Mouse (Mus musculus): ENCODE results near the gene Tor3a. TPM values are rescaled to one million over a fixed set of nuclear protein-coding genes. Genes with fewer than 3 reads are reported as not detected.

Tor3a gene
- polyA plus RNA-seq, 1 experiment from 2014 or later = 17.1 TPM

DNA sequence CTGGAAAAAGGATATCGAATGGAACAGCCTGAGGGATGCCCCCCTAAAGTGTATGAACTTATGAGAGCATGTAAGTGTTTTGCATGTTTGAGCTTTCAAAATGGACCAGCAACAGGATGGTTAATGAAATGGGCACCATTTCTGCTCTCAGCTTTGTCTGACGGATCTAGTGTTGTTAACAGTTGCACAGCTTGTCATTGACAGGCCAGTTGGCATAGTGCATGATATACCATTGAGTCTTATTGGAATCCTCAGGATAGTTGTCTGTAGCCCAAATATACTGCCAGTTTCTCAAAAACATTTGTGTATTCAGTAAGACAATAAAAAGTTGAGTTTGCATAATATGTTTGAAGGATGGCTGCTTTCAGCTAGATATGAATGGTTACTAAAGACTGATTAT lies 39.0 kb downstream of the Tor3a start:
- Histone ChIP-seq H3K36me3 (ENCODE audit: control insufficient read depth, insufficient read depth, low read length) (peaks cover 5% of the 10 kb centered on the region), H3K4me3 (ENCODE audit: low read depth, low read length) (no peak overlapping the region), H3K9me3 (ENCODE audit: control insufficient read depth, low read length) (no peaks in the 10 kb centered on the region), H3K27ac (replicated peaks) (no peak overlapping the region), H3K4me1 (replicated peaks; ENCODE audit: control insufficient read depth, insufficient read depth) (no peaks in the 10 kb centered on the region), H3K4me2 (replicated peaks; ENCODE audit: low read depth) (no peak overlapping the region), H3K27me3 (ENCODE audit: control insufficient read depth, insufficient read depth, low read length) (no peaks in the 10 kb centered on the region), H3K9ac (ENCODE audit: low read length) (no peak overlapping the region)
- ATAC-seq (ENCODE audit: low FRiP score, low TSS enrichment) = no peak
- TF ChIP-seq CTCF (IDR thresholded peaks at IDR 0.05; ENCODE audit: low read depth) (no peak), EP300 (optimal IDR thresholded peaks at IDR 0.05) (no peak)
- WGBS = 85% methylated on average over 2 of the region's 2 CpGs
- DNase-seq (ENCODE audit: low spot score) = no peak

DNA sequence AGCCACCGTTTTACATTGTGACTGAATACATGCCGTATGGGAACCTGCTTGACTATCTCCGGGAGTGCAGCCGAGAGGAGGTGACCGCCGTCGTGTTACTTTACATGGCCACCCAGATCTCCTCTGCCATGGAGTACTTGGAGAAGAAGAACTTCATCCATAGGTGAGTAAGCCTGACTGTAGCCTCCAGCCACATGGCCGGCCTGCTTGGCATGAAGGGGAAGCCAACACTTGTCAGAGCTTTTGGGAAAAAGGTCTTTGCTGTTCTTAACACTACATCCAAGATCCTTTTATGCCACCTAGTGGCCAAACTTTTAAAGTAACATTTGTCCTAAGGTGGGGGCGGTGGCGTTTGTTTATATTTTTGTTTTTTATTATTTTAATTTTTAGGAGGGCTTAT lies 41.1 kb downstream of the Tor3a start:
- ATAC-seq (ENCODE audit: low FRiP score, low TSS enrichment) = no peak
- 76% methylated on average over 10 of the region's 10 CpGs for WGBS
- H3K4me1 ChIP-seq (replicated peaks; ENCODE audit: control insufficient read depth, insufficient read depth) = no peaks in the 10 kb centered on the region
- TF ChIP-seq CTCF (IDR thresholded peaks at IDR 0.05; ENCODE audit: low read depth) (peak; percentile 76), EP300 (optimal IDR thresholded peaks at IDR 0.05) (no peak)
- H3K27ac ChIP-seq (replicated peaks) = no peak overlapping the region
- H3K4me3 ChIP-seq (ENCODE audit: low read depth, low read length) = no peak overlapping the region
- H3K9me3 ChIP-seq (ENCODE audit: control insufficient read depth, low read length) = no peaks in the 10 kb centered on the region
- H3K36me3 ChIP-seq (ENCODE audit: control insufficient read depth, insufficient read depth, low read length) = peaks cover 12% of the 10 kb centered on the region
- H3K9ac ChIP-seq (ENCODE audit: low read length) = no peak overlapping the region
- no peak overlapping the region for H3K4me2 ChIP-seq (replicated peaks; ENCODE audit: low read depth)
- DNase-seq (ENCODE audit: low spot score) = no peak
- no peaks in the 10 kb centered on the region for H3K27me3 ChIP-seq (ENCODE audit: control insufficient read depth, insufficient read depth, low read length)

DNA sequence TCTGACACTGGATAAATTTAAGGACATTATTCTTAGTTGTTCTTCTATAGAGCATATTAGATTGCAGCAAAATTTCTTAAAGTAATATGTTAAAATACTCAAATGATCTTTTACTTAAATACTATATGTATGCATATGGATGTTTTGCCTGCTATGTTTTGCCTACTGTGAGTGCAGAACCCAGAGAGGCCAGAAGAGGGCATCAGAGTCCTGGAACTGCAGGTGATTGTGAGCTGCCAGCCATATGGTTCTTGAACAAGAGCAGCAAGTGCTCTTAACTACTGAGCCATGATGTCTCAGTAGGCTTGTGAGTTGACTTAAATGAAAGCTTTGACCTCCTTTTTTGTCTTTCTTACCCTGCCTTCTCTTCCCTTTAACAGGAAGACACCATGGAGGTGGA lies 43.2 kb downstream of the Tor3a start:
- Histone ChIP-seq H3K27me3 (ENCODE audit: control insufficient read depth, insufficient read depth, low read length) (no peaks in the 10 kb centered on the region), H3K4me3 (ENCODE audit: low read depth, low read length) (no peak overlapping the region), H3K4me2 (replicated peaks; ENCODE audit: low read depth) (no peak overlapping the region), H3K9ac (ENCODE audit: low read length) (no peak overlapping the region), H3K4me1 (replicated peaks; ENCODE audit: control insufficient read depth, insufficient read depth) (no peaks in the 10 kb centered on the region), H3K27ac (replicated peaks) (no peak overlapping the region), H3K9me3 (ENCODE audit: control insufficient read depth, low read length) (no peaks in the 10 kb centered on the region), H3K36me3 (ENCODE audit: control insufficient read depth, insufficient read depth, low read length) (peaks cover 12% of the 10 kb centered on the region; the same call in 1 of the 2 replicates)
- DNase-seq (ENCODE audit: low spot score) = peak; percentile 31
- ATAC-seq (ENCODE audit: low FRiP score, low TSS enrichment) = no peak
- peak; percentile 62 for TF ChIP-seq CTCF (IDR thresholded peaks at IDR 0.05; ENCODE audit: low read depth)
- no peak for TF ChIP-seq EP300 (optimal IDR thresholded peaks at IDR 0.05)

DNA sequence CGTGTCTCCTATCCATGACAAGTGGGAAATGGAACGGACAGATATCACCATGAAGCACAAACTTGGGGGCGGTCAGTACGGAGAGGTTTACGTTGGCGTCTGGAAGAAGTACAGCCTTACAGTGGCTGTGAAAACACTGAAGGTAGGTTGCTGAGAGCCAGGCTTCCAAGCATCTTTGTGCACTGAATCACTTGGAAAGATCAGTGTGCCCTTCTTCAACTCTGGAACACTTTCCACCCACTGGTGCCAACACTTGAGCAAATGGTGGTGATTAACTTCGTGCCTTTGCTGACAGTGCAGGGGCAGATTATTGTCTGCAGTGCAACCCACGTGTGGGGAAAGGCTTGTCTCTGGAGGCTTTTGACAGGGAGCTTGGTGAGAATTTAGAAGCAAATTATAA lies 44.2 kb downstream of the Tor3a start:
- H3K27me3 ChIP-seq (ENCODE audit: control insufficient read depth, insufficient read depth, low read length) = no peaks in the 10 kb centered on the region
- H3K4me1 ChIP-seq (replicated peaks; ENCODE audit: control insufficient read depth, insufficient read depth) = no peaks in the 10 kb centered on the region
- no peak overlapping the region for H3K27ac ChIP-seq (replicated peaks)
- H3K4me3 ChIP-seq (ENCODE audit: low read depth, low read length) = no peak overlapping the region
- TF ChIP-seq CTCF (IDR thresholded peaks at IDR 0.05; ENCODE audit: low read depth) (no peak), EP300 (optimal IDR thresholded peaks at IDR 0.05) (no peak)
- no peaks in the 10 kb centered on the region for H3K9me3 ChIP-seq (ENCODE audit: control insufficient read depth, low read length)
- no peak for ATAC-seq (ENCODE audit: low FRiP score, low TSS enrichment)
- peaks cover 16% of the 10 kb centered on the region; the same call in 1 of the 2 replicates for H3K36me3 ChIP-seq (ENCODE audit: control insufficient read depth, insufficient read depth, low read length)
- no peak overlapping the region for H3K4me2 ChIP-seq (replicated peaks; ENCODE audit: low read depth)
- no peak for DNase-seq (ENCODE audit: low spot score)
- 91% methylated on average over 8 of the region's 8 CpGs for WGBS
- no peak overlapping the region for H3K9ac ChIP-seq (ENCODE audit: low read length)

DNA sequence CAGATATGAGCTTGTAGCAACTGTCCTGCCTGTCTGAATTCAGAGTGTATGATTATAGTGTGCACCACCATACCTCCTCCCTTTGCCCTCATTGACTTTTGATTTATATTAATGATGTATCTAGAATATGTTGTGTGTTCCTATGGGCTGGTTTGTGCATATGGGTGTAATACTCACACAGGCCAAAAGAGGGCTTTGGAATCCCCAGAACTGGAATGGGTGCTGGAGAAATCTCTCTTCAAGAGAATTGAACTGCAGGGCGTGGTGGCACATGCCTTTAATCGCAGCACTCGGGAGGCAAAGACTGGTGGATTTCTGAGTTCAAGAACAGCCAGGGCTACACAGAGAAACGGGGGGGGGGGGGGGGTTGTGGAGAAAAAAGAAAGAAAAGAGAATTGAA lies 47.4 kb downstream of the Tor3a start:
- 77% methylated on average over 4 of the region's 4 CpGs for WGBS
- no peak for DNase-seq (ENCODE audit: low spot score)
- H3K4me3 ChIP-seq (ENCODE audit: low read depth, low read length) = no peak overlapping the region

DNA sequence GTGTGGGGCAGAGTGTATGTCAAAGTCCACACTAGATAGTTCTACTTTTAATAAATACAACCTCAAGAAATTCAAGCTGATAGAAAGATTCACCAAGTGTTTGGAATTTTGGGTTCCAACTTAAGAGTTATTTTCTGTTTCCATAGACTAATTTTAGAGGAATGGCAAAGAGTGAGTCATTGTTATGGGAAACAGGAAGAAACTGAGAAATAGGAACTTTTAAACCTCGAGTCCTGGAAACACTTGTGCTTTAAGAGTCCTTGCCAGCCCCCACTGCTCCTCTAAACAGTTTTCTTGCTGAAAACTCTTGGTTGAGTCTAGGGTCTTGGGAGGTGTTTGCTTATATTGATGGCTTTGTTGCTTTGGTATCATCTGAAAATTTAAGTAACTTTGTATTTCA lies 49.9 kb downstream of the Tor3a start:
- no peaks in the 10 kb centered on the region for H3K9me3 ChIP-seq (ENCODE audit: control insufficient read depth, low read length)
- no peaks in the 10 kb centered on the region for H3K4me1 ChIP-seq (replicated peaks; ENCODE audit: control insufficient read depth, insufficient read depth)
- TF ChIP-seq CTCF (IDR thresholded peaks at IDR 0.05; ENCODE audit: low read depth) (no peak), EP300 (optimal IDR thresholded peaks at IDR 0.05) (no peak)
- no peak overlapping the region for H3K4me3 ChIP-seq (ENCODE audit: low read depth, low read length)
- no peak overlapping the region for H3K4me2 ChIP-seq (replicated peaks; ENCODE audit: low read depth)
- WGBS = 32% methylated on average over 1 of the region's 1 CpGs
- no peak overlapping the region for H3K27ac ChIP-seq (replicated peaks)
- DNase-seq (ENCODE audit: low spot score) = no peak
- no peaks in the 10 kb centered on the region for H3K27me3 ChIP-seq (ENCODE audit: control insufficient read depth, insufficient read depth, low read length)
- H3K36me3 ChIP-seq (ENCODE audit: control insufficient read depth, insufficient read depth, low read length) = peaks cover 6% of the 10 kb centered on the region; the same call in 1 of the 2 replicates
- H3K9ac ChIP-seq (ENCODE audit: low read length) = no peak overlapping the region
- no peak for ATAC-seq (ENCODE audit: low FRiP score, low TSS enrichment)

More for the DNA sequence above, 47.4 kb downstream of the Tor3a start:
- Histone ChIP-seq H3K9ac (ENCODE audit: low read length) (no peak overlapping the region), H3K9me3 (ENCODE audit: control insufficient read depth, low read length) (no peaks in the 10 kb centered on the region), H3K36me3 (ENCODE audit: control insufficient read depth, insufficient read depth, low read length) (peaks cover 14% of the 10 kb centered on the region; the same call in 1 of the 2 replicates), H3K4me1 (replicated peaks; ENCODE audit: control insufficient read depth, insufficient read depth) (no peaks in the 10 kb centered on the region), H3K27ac (replicated peaks) (no peak overlapping the region), H3K27me3 (ENCODE audit: control insufficient read depth, insufficient read depth, low read length) (no peaks in the 10 kb centered on the region), H3K4me2 (replicated peaks; ENCODE audit: low read depth) (no peak overlapping the region)
- peak; percentile 57 for TF ChIP-seq CTCF (IDR thresholded peaks at IDR 0.05; ENCODE audit: low read depth)
- TF ChIP-seq EP300 (optimal IDR thresholded peaks at IDR 0.05) = no peak
- no peak for ATAC-seq (ENCODE audit: low FRiP score, low TSS enrichment)

All from stomach, postnatal 0 days (tissue).